ENCODE assay signal across 22 mouse cellular contexts in the genomic region with DNA sequence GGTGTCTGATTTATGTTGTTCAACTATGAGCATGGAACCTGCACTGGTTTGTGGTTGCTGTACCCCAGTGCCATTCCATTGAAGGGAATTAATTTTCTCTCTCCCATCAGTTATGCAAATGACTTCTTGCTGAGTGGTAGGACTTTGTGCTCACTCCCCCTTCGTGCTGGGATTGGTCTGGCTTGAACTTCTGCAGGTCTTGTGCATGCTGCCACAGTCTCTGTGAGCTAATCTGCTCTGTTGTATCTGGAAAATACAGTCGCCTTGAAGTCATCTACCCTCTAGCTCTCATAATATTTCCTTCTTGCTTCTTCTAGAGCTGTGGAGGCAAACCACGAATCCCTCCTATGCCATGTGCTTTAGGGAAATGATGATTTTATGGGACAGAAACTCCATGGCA.
DNase-seq lines count a peak whose midpoint lies in the region; ATAC-seq lines count a peak whose summit lies in the region.
"Had no signal": no experiment of that assay in that cellular context is flagged by ENCODE, and none has a peak within 500 bp of the region (broad histone marks: within the 10 kb centered on the region; RNA-seq: fewer than 3 reads in every experiment).

No protein-coding gene starts in this region.

- no peaks in the 10 kb centered on the region for H3K9me3 ChIP-seq in forebrain, embryonic 16.5 days (ENCODE audit: control insufficient read depth, low read length)
- H3K9me3 ChIP-seq in hindbrain, embryonic 14.5 days (ENCODE audit: control insufficient read depth, low read length), result no peaks in the 10 kb centered on the region
- H3K9me3 ChIP-seq: heart, embryonic 10.5 days; heart, embryonic 13.5 days; hindbrain, embryonic 15.5 days had no signal

- WGBS in forebrain, embryonic 16.5 days, result 73% methylated on average over 3 of the region's 3 CpGs
- WGBS in hindbrain, embryonic 14.5 days, result 80% methylated on average over 3 of the region's 3 CpGs

- H3K4me1 ChIP-seq in forebrain, embryonic 16.5 days (replicated peaks; ENCODE audit: control insufficient read depth, insufficient read depth, low read length), result no peaks in the 10 kb centered on the region
- H3K4me1 ChIP-seq in hindbrain, embryonic 14.5 days (replicated peaks; ENCODE audit: control insufficient read depth, insufficient read depth, low read length), result no peaks in the 10 kb centered on the region
- H3K4me1 ChIP-seq: heart, embryonic 10.5 days; heart, embryonic 13.5 days; hindbrain, embryonic 15.5 days had no signal

- no peak overlapping the region for H3K4me2 ChIP-seq in forebrain, embryonic 16.5 days (ENCODE audit: low read length)
- H3K4me2 ChIP-seq in hindbrain, embryonic 14.5 days (replicated peaks), result no peak overlapping the region
- H3K4me2 ChIP-seq: heart, embryonic 13.5 days; hindbrain, embryonic 15.5 days had no signal

- no peak for DNase-seq in cerebellum, postnatal 4 days (ENCODE audit: low spot score in 2 of 2)
- peak; percentile 32 to 45 for DNase-seq in cerebellum, adult 18-20 months
- DNase-seq in cerebellum, adult 9-10 months, result peak; percentile 67
- peak; percentile 38 to 55 for DNase-seq in cerebellum, postnatal 25 days
- DNase-seq in hindbrain, embryonic 14.5 days (ENCODE audit: low spot score), result no peak
- no peak for DNase-seq in left cerebral cortex, adult 8-10 months (ENCODE audit: low spot score in 2 of 2)
- DNase-seq: adrenal gland, postnatal 10 days; adrenal gland, postnatal 36 days; gastrocnemius, postnatal 10 days; gastrocnemius, postnatal 36 days; heart, adult 2 months; heart, postnatal 14 days; heart, postnatal 4 days; kidney, adult 2 months had no signal

- peak; percentile 45; the same call in 1 of the 2 replicates for ATAC-seq in cerebellum, adult (ENCODE audit: insufficient number of reproducible peaks, low FRiP score, low TSS enrichment)
- ATAC-seq in forebrain, embryonic 16.5 days, result no peak
- no peak for ATAC-seq in hindbrain, embryonic 14.5 days (ENCODE audit: low FRiP score)
- ATAC-seq: activated CD4-positive, CD25-positive, alpha-beta regulatory T cell, adult 4 months; forebrain, embryonic 14.5 days; intestine, postnatal 0 days had no signal

- H3K27me3 ChIP-seq in forebrain, embryonic 16.5 days (replicated peaks; ENCODE audit: control insufficient read depth, insufficient read depth, low read length), result no peaks in the 10 kb centered on the region
- no peaks in the 10 kb centered on the region for H3K27me3 ChIP-seq in hindbrain, embryonic 14.5 days (ENCODE audit: control insufficient read depth, insufficient read depth, low read length)
- H3K27me3 ChIP-seq: heart, embryonic 13.5 days; hindbrain, embryonic 15.5 days had no signal

- no peak overlapping the region for H3K9ac ChIP-seq in forebrain, embryonic 16.5 days (replicated peaks; ENCODE audit: low read depth, low read length)
- H3K9ac ChIP-seq in hindbrain, embryonic 14.5 days, result no peak overlapping the region
- H3K9ac ChIP-seq: heart, embryonic 13.5 days; hindbrain, embryonic 15.5 days had no signal

- no peak overlapping the region for H3K27ac ChIP-seq in forebrain, embryonic 16.5 days (ENCODE audit: low read length)
- H3K27ac ChIP-seq in hindbrain, embryonic 14.5 days, result no peak overlapping the region
- H3K27ac ChIP-seq: heart, adult 2 months; heart, embryonic 10.5 days; heart, embryonic 13.5 days; hindbrain, embryonic 15.5 days had no signal

- no peak overlapping the region for H3K4me3 ChIP-seq in forebrain, embryonic 16.5 days (replicated peaks; ENCODE audit: low read length)
- H3K4me3 ChIP-seq in hindbrain, embryonic 14.5 days (replicated peaks; ENCODE audit: low read length), result no peak overlapping the region
- H3K4me3 ChIP-seq: heart, adult 2 months; heart, embryonic 10.5 days; heart, embryonic 13.5 days; hindbrain, embryonic 15.5 days had no signal

- H3K36me3 ChIP-seq in forebrain, embryonic 16.5 days (ENCODE audit: control insufficient read depth, insufficient read depth), result no peaks in the 10 kb centered on the region
- no peaks in the 10 kb centered on the region for H3K36me3 ChIP-seq in hindbrain, embryonic 14.5 days (replicated peaks; ENCODE audit: control insufficient read depth, insufficient read depth)
- H3K36me3 ChIP-seq: heart, embryonic 10.5 days; heart, embryonic 13.5 days; hindbrain, embryonic 15.5 days had no signal

Comparison
In these comparisons a context has a peak if more than half of its experiments do, and no peak if none do; other contexts are left out.
1. DNase-seq: peak in cerebellum, adult 18-20 months (2 of 2), cerebellum, adult 9-10 months (single experiment) and cerebellum, postnatal 25 days (2 of 2); none in cerebellum, postnatal 4 days (0 of 2), hindbrain, embryonic 14.5 days (single experiment) and left cerebral cortex, adult 8-10 months (0 of 2).